Mouse (Mus musculus) layer of hippocampus, postnatal 36 days (tissue): ENCODE measurements at regions not wholly inside any gene's neighbourhood (a gene's known extent, or its start where the extent isn't known, plus 50 kb on each side); places are given as distances from the start of the nearest gene placed in this dataset.

Experiments used
- DNase-seq, 2 experiments: peaks; one replicate each; pipeline ENCODE4 v3.0.0; 2022
- microRNA-seq, 2 experiments: library from miRNA; unstranded; fragments of <30 nt; microRNA quantifications; one replicate each; pipeline ENCODE4 v1.2.0; 2021

GRCm38 (mm10) chr10:46345315-46345714, 767.7 kb downstream of the Hace1 start:
- DNase-seq: peak in 1 of 2 experiments; percentile 2

- no peak for DNase-seq
These were observed 772.0 kb downstream of the Hace1 start for GRCm38 (mm10) chr10:46349613-46350012.

GRCm38 (mm10) chr10:46350196-46350595, 772.6 kb downstream of the Hace1 start:
- DNase-seq: no peak

GRCm38 (mm10) chr10:46356775-46357174, 779.1 kb downstream of the Hace1 start:
- DNase-seq: no peak

- DNase-seq: no peak
These were observed 796.3 kb downstream of the Hace1 start for GRCm38 (mm10) chr10:46373715-46374475.

DNA sequence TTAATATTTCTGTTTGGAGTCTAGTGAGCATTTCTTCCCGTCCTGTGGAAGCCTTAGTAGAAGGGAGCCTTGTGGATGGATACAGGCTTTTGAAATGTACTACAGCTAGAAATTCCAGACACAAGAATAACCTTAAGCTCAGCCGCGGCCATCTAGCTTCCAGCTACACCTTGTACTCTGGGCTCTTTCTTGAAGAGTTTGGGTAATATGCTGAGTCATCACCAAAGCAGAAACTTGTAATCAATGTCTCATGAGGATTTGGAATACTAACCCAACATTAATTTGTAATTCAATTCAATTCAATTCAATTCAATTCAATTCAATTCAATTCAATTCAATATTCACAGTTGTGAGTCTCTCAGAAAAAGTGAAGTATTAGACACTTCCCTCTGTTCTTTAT, 797.0 kb downstream of the Hace1 start:
- no peak for DNase-seq

- DNase-seq: no peak
These were observed 819.5 kb downstream of the Hace1 start for GRCm38 (mm10) chr10:46397089-46397488.

DNA sequence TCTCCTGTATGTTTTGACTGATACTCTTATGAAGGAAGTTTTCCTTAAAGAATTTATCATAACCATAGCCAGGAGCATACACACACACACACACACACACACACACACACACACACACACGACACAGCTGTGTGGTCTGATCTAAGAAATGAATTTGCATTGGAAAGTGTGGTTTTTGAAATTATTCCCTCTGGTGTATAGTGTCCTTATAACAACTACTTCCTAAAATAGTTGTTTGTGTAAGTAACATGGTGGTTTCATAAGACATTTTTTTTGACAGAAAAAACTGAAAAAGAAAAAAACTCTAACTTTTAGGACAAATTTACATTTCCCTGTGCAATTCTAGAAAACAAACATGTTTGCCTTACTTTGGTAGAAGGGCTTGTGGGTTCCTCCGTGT, 826.3 kb downstream of the Hace1 start:
- DNase-seq: no peak

Small RNAs in the stretch of these regions (microRNA-seq; reads per million reads assigned to microRNA genes)
- 0 reads per million in 2 experiments for gene Gm27410
